Mouse (Mus musculus) cerebellum, adult 9-10 months (tissue): ENCODE measurements around the gene Tmem88b.
A peak's percentile ranks its signal among the peaks of the same experiment; 100 is the strongest.

Experiments used
- DNase-seq: peaks from one replicate; pipeline ENCODE4 v3.0.0; 2022

Gene Tmem88b

DNA sequence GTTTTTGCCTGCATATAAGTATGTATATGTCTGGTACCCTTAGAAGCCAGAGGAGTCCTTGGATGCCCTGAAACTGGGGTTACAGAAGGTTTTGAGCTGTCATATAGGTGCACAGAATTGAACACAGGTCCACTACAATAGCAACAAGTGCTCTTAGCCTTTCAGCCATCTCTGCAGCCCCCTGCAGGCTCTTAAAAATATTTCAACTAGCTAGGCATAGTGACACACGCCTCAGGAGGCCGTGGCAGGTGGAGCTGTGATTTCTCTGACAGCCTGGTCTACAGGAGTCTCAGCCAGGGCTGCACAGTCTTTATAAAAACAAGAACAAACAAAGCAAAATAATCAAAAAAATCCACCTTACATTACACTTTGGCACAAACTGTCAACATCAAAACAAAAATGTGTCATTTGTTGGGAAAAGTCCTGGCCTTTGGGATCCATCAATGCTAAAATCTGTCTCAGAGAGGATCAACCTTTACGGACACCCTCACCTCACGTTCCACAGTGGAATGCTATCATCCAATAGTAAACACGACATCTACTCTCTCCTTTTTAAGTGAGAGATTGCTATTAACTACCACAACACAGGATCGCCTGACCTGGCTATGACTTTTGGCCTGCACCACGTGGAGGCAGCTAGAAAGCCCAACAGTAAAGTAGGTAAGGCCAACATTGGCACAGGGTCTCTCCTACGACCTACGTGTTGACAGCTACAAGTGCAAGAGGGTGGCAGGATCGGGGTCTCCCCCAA lies 25.6 kb downstream of the Tmem88b start:
- peak; percentile 55 for DNase-seq

- DNase-seq, result no peak
These were observed 28.7 kb downstream of the Tmem88b start for GRCm38 (mm10) chr4:155757011-155757410.

DNA sequence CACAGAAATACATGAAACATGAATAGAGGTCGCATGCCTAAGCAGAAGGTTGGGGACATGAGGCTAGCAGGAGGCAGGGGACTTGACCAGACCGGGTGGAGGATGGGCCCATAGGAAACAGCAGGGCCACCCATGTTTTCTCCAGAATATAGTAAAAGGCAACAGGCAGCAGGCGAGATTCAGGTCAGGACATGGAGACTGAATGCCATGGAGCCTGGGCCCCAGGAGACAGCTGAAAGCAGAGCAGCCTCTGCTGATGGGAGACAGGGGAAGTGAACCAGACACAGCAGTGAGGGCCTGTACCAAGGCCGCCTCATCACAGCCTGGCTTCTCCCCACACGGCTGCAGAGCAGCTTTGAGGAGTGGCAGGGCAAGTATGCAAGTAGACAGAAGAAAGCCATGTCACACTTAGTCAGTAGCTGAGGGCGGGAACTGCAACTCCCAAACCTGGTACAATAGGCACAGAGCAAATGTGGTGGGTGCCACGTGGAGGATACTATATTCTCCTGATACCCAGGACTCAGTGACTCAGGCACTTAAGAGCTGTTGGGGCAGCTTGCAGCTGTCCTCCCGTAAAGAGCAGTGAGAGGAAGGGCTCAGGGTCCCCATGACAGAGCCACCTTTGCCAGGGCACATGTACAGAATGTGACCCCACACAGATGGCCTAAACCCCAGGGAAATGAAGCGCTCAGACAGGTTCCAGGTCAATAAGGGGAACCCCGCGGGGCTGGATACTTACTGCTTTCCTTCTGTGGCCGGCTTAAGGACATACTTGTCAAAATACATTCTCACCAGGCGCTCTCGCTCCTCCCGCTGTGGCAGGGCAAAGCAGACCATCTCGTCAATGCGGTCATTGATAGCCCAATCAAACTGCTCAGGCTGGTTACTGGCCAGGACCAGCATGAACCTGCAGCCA lies 38.8 kb downstream of the Tmem88b start:
- DNase-seq, result peak; percentile 73

DNA sequence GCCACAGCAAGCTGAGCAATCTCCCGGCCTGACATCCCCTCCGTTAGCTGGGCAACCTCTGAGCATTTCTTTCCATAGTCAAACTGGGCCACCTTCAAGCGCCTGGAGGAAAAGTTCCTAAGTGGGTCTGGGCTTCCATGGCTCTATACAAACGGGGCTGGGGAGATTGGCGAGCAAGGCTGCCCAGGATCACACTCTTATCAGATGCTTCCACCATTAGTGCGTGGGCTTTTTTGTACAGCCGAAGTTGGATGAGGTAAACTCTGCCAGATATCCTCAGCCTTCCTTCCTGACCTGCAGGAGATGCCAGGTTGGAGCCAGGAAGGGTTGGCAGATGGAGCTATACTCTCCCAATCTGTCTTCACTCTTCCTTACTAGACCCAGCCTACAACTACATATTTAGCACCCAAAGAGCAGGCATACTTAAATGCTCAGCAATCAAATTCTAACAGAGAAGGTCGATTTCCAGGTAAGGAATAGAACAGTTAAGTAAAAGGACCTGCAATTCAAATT lies 39.6 kb downstream of the Tmem88b start:
- peak; percentile 90 for DNase-seq

DNA sequence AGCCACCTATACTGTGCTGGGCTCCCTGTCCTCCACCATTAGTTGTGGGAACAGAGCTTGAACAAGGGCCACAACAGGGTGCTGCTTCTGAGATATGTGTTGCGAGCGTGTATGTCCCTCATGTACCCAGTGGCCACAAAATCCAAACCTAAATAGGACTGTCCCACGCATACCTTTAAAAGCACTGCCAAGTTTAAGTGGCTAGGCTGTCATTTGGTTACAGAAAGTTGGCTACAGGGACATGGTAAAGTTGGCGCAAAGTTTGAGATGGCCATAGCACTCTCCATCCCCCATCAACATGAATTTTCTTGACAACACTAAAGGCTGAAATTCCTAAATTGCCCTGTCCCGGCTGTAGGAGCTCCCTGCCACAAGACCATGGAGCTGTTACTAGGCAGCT lies 40.5 kb downstream of the Tmem88b start:
- peak; percentile 53 for DNase-seq

GRCm38 (mm10) chr4:155744474-155744873 lies 41.2 kb downstream of the Tmem88b start:
- DNase-seq, result peak; percentile 70

DNA sequence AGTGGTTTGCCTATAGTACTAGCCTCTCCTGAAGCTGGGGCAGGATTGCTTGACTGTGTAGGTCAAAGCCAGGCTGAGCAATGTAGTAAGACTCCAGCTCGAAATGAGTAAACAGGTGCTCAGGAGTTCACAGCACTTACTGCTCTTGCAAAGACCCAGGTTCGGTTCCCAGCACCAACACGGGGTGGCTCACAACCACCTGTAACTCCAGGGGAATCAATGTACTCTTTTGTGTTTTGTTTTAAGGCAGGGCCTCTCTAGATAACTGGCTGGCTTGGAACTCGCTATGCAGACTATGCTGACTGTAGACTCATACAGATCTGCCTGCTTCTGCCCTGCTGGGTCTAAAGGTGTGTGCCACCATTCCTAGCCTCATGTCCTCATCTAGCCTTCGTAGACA lies 43.0 kb downstream of the Tmem88b start:
- peak; percentile 51 for DNase-seq

DNA sequence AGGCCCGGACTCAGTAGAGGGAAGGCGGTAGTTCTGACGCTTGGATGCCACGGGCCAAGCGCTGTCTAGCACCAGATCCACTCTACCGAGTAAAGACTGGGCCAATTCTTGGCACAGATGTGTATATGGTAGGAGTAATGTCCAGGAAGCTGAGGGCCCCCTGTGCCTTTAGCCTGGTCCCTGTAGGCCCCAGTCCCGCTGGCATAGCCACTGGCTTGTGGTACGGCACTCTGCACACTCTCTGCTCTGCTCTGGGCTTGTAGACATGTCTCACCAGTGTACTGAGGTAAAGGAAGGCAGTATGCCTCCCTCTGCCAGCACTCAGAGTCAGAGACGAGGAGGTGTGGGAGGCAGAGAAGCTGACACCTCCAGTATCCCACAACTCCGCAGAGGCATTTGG lies 45.0 kb downstream of the Tmem88b start:
- peak; percentile 52 for DNase-seq

DNA sequence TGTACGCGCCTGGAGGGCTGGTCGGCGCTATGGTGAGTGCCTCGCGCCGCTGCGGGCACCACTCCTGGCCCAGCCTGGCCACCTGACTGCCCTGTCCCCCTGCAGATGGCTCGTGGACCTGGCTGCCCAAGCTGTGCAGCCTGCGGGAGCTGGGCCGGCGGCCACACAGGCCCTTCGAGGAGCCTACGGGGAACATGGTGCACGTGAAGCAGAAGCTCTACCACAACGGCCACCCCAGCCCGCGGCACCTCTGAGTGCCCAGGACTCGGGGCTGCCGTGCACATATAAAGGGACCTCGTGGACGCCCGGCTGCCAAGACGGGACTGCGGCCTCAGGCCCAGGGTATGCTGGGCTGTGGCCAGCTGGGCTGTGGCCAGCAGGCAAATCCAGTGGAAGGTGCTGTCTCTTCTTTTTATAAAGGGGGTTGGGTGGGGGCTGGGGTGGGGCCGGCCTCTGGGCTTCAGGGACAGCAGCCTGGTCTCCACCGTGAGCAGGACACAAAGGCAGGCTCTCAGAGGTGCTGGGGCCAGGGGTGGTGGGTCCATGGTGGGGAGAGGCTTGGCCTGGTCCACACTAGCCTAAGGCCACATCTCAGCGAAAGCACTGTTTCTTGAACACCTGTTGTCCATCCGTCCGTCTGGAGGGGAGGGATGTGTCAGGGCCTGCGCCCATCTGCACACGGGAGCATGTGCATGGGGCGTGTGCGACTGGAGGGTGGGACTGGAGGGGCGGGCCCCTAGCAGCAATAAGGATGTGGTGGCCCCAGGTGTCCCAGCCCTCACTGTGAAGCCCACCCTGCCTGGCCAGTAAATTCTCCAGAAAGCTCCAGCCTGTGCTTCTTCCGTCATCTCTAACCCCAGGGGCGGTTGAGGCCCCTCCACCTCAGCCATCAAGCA lies 45.7 kb downstream of the Tmem88b start:
- DNase-seq, result peak; percentile 84

DNA sequence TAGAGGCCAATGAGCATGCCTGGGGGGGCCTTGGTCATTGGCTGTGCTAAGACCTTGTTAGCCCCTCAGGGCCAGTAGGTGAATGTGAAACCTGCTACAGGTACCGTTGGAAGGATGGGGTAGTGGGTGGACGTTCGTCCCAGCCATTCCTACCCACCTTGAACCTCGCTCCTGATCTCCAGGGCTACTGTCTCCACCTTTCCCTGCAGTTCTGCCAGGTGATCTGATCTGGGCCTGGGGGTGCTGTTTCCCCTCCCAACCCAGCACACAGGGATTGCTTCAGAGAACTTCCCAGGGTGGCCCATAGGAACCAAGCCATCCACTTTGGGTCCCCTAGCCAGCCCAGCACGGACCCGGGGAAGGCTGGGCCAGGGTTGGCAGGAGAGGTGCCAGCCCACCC lies 46.5 kb downstream of the Tmem88b start:
- no peak for DNase-seq

DNA sequence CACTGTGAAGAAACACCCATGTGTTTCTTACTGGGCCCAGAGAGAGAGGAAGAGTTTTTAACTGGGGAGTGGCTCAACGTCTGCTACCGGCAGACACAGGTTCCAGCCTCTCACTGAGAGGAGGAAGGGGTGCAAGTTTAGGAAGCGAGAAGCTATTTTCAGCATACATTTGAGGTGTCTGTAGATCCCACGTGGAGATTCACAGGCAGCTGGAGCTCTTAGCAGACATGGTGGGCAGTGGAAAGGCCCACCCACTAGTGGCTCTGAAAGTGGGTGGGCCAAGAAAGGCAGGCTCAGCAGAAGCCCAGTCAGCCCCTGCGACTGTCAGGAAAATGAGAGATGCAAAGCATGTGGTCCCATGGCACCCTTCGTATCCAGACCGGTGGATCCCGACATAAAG lies 47.4 kb downstream of the Tmem88b start:
- peak; percentile 38 for DNase-seq

DNA sequence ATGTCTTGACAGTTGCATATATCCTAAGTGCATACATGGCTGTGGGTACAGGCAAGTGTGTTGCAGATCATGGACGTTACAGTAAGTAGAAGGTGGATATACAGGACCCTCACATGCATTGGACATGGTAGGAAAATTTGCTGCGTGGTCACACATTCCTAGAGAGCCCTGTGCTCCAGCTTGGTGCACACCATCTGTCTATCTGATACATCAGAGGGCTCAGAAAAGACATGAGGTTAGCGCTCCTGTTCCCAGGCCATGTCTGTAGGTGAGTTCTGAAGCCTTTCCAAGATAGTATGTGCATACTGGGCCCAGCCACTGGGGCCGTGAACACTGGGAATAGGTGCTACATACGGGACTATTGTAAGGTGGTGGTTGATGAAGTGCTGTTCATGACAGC lies 49.3 kb downstream of the Tmem88b start:
- peak; percentile 62 for DNase-seq

DNA sequence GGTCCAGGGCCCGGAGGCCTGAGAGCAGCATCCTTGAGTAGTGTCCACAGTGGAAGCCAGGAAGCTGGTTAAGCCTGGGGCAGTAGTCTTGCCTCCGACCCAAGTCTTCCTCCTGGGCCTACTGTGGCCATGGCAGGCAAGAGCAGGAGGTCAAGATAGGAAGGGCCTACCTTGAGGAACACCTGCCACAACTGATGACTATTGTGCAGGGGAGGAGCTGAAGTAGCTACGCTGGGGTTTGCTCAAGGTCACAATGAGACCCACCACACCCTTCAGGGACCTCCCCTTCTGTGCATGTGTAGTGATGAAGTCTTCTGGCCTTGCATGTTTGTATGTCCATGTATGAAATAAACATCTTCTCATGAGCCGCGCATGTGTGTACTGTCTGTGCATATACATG lies 49.9 kb downstream of the Tmem88b start:
- DNase-seq, result no peak

GRCm38 (mm10) chr4:155734951-155735702 lies 50.5 kb downstream of the Tmem88b start:
- DNase-seq, result peak; percentile 85

GRCm38 (mm10) chr4:155734350-155734941 lies 51.2 kb downstream of the Tmem88b start, which contains the start of gene Tmem240:
Tmem240 (plus strand) TSS chr4:155734800.
- DNase-seq, result peak; percentile 97

- peak; percentile 33 for DNase-seq
These were observed 52.4 kb downstream of the Tmem88b start for GRCm38 (mm10) chr4:155733267-155733666.
